Mouse (Mus musculus): Measurements from ENCODE around the gene Cept1. TPM values are rescaled to one million over a fixed set of nuclear protein-coding genes. Genes with fewer than 3 reads are reported as not detected.

Cept1 gene
- total and polyA plus RNA-seq, 3 experiments = 15.9 to 32.0 TPM; not detected in 1

DNA sequence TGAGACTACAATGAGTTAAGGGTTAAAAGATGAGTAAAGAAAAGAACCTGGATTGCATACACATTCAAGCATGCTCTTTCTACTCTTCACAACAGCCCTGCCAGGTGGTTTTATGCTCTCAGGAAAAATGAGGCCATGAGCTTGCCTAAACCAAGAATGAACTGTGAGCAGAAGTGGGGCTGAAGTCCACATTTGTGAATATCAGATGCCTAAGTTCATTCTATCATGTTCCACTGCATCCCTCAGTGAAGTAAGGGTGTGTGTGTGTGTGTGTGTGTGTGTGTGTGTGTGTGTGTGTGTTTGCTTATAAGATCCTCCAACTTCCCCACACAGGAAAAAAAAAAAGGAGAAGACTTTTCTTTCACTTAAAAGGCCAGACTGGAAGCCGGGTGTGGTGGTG, 70.7 kb downstream of the Cept1 start:
- Histone ChIP-seq H3K36me3 (ENCODE audit: control insufficient read depth in 1 of 2, insufficient read depth in 2 of 2, low read length in 2 of 2) (peaks cover 0 to 7% of the 10 kb centered on the region in 2 experiments; a peak in 2 of 4 replicates), H3K79me2 (ENCODE audit: control insufficient read depth, insufficient read depth, low read length, poor library complexity) (no peaks in the 10 kb centered on the region), H3K9ac (ENCODE audit: control insufficient read depth, low read depth, low read length, poor library complexity, severe bottlenecking) (no peak overlapping the region), H3K4me1 (ENCODE audit: control insufficient read depth in 1 of 2, insufficient read depth in 2 of 2, low read length in 2 of 2) (peaks cover 3 to 4% of the 10 kb centered on the region in 2 experiments; a peak in 2 of 4 replicates), H3K27me3 (ENCODE audit: control insufficient read depth in 1 of 2, insufficient read depth in 2 of 2, low read length in 2 of 2) (no peaks in the 10 kb centered on the region; a peak in 1 of 4 replicates), H3K27ac (ENCODE audit: control insufficient read depth, low read depth, low read length) (no peak overlapping the region), H3K4me3 (ENCODE audit: control insufficient read depth in 1 of 2, insufficient read depth in 1 of 2, low read depth in 2 of 2, low read length in 2 of 2) (no peak overlapping the region), H3K9me3 (replicated peaks; ENCODE audit: insufficient read depth, low read length) (no peaks in the 10 kb centered on the region)
- no peak for DNase-seq (ENCODE audit: low read depth, low spot score)
- TF ChIP-seq GABPA (IDR thresholded peaks at IDR 0.05; ENCODE audit: low read depth, low read length) (no peak), ZC3H11A (IDR thresholded peaks at IDR 0.05; ENCODE audit: low read depth, low read length) (no peak), TAL1 (IDR thresholded peaks at IDR 0.05; ENCODE audit: low read length) (no peak)

DNA sequence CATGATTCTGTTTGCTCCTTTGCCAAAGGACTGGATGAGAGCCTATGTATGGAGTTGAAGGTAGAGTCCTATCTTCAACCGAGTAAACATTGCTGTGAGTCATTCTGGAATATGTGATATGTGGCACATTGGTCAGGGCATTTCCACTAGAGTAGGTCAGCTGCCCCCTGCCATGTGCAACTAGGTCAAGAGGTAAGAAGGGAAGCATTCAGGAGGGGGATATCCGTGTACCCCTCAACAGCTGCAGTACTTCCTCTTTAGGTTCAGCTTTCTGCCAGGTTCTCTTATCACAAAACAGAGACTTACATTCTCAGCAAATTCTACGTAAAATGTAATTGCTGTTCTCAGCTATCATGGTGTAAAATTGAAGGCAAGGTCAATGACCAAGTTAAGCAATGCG, 73.4 kb downstream of the Cept1 start:
- no peaks in the 10 kb centered on the region for H3K9me3 ChIP-seq (replicated peaks; ENCODE audit: insufficient read depth, low read length)
- H3K36me3 ChIP-seq (ENCODE audit: control insufficient read depth in 1 of 2, insufficient read depth in 2 of 2, low read length in 2 of 2) = peaks cover 0 to 3% of the 10 kb centered on the region in 2 experiments; a peak in 2 of 4 replicates
- H3K4me1 ChIP-seq (ENCODE audit: control insufficient read depth in 1 of 2, insufficient read depth in 2 of 2, low read length in 2 of 2) = peaks cover 3 to 4% of the 10 kb centered on the region in 2 experiments; a peak in 2 of 4 replicates
- no peaks in the 10 kb centered on the region; a peak in 2 of 4 replicates for H3K27me3 ChIP-seq (ENCODE audit: control insufficient read depth in 1 of 2, insufficient read depth in 2 of 2, low read length in 2 of 2)
- H3K4me3 ChIP-seq (ENCODE audit: control insufficient read depth in 1 of 2, insufficient read depth in 1 of 2, low read depth in 2 of 2, low read length in 2 of 2) = no peak overlapping the region
- no peaks in the 10 kb centered on the region for H3K79me2 ChIP-seq (ENCODE audit: control insufficient read depth, insufficient read depth, low read length, poor library complexity)
- TF ChIP-seq MYB (IDR thresholded peaks at IDR 0.05; ENCODE audit: low read depth, low read length) (no peak), BHLHE40 (IDR thresholded peaks at IDR 0.05; ENCODE audit: borderline replicate concordance, low read depth, low read length) (no peak), TBP (IDR thresholded peaks at IDR 0.05; ENCODE audit: low read depth, low read length) (peak; percentile 71), HCFC1 (IDR thresholded peaks at IDR 0.05; ENCODE audit: low read depth, low read length) (no peak), MAFK (IDR thresholded peaks at IDR 0.05; ENCODE audit: borderline replicate concordance, low read depth, low read length) (0 out of 2 replicates have a peak, but pooled peaks have one; percentile 24), ETS1 (IDR thresholded peaks at IDR 0.05; ENCODE audit: low read depth, low read length) (peak; percentile 84), NELFE (IDR thresholded peaks at IDR 0.05; ENCODE audit: low read depth, low read length) (no peak), ZNF384 (IDR thresholded peaks at IDR 0.05; ENCODE audit: low read depth, low read length) (no peak), SMC3 (IDR thresholded peaks at IDR 0.05; ENCODE audit: low read depth, low read length) (no peak), EP300 (IDR thresholded peaks at IDR 0.05; ENCODE audit: low read depth in 1 of 2, low read length in 2 of 2) (peak; percentile 47 to 75; a peak in 3 of 4 replicates), ZKSCAN1 (IDR thresholded peaks at IDR 0.05; ENCODE audit: low read depth, low read length) (0 out of 2 replicates have a peak, but pooled peaks have one; percentile 36), TCF12 (IDR thresholded peaks at IDR 0.05; ENCODE audit: low read depth, low read length) (peak; percentile 50), ELF1 (IDR thresholded peaks at IDR 0.05; ENCODE audit: low read depth, low read length) (no peak; the same call in 1 of the 2 replicates), RCOR1 (IDR thresholded peaks at IDR 0.05; ENCODE audit: low read depth, low read length) (peak; percentile 49; the same call in 1 of the 2 replicates), KAT2A (conservative IDR thresholded peaks at IDR 0.05; ENCODE audit: low read depth, low read length) (no peak), GATA1 (IDR thresholded peaks at IDR 0.05; ENCODE audit: low read depth, low read length) (peak; percentile 73), JUND (IDR thresholded peaks at IDR 0.05; ENCODE audit: low read depth, low read length) (no peak), MEF2A (IDR thresholded peaks at IDR 0.05; ENCODE audit: extremely low read depth, insufficient replicate concordance, low read depth, low read length, poor library complexity, severe bottlenecking) (no peak), MYC (IDR thresholded peaks at IDR 0.05; ENCODE audit: low read depth, low read length) (no peak)
- no peak overlapping the region for H3K27ac ChIP-seq (ENCODE audit: control insufficient read depth, low read depth, low read length)
- DNase-seq (ENCODE audit: low read depth, low spot score) = peak; percentile 67
- no peak overlapping the region for H3K9ac ChIP-seq (ENCODE audit: control insufficient read depth, low read depth, low read length, poor library complexity, severe bottlenecking)

Measured in MEL (cell line).